Mouse (Mus musculus) embryo, embryonic 9.5 days (tissue): Measurements from ENCODE around the gene Alk.

Experiments
- DNase-seq: peaks from one replicate; pipeline ENCODE4 v3.0.0-alpha.2; 2017; ENCODE audit errors: extremely low spot score

Alk gene

GRCm38 (mm10) chr17:72144461-72144860 lies 460.0 kb downstream of the Alk start:
- no peak for DNase-seq

GRCm38 (mm10) chr17:72132140-72132911 lies 472.1 kb downstream of the Alk start:
- no peak for DNase-seq

DNA sequence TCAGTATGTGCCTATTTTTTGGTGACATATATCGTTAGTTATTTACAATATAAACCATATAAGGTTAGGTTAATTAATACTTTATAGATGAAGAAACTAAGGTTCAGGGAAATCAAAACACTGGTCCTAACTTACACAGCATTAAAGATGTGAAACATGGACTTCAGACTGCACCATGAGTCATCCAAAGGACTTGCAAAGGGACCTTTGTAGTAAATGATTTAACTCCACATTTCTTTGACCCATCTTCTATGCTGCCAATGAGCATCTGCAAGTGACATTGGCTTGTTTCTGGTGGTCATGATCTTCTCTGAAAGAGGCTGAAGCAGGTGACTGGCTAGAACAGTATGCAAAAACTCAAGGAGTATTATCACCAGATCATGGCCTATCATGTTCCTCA lies 482.8 kb downstream of the Alk start:
- no peak for DNase-seq

DNA sequence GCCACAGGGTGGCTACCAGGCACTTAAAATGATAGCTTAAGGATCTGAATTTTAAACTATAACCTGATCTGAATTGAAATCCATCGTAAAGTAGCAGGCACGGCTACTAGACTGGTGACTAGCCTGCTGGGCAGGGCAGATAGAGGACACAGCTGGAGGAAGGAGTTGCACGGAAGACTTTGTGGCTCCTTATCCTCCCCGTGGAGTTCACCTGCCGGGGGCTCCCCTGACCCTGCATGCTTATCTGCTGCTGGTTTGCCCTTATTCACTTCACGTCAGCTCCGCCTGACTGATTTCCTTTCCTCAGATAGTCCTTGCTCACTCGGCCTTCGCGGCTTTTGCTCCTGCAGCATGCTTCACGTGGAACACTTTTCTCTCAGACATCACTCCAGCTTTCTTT lies 484.1 kb downstream of the Alk start:
- DNase-seq, result no peak

GRCm38 (mm10) chr17:72118376-72118775 lies 486.1 kb downstream of the Alk start:
- no peak for DNase-seq

GRCm38 (mm10) chr17:72115271-72115944 lies 489.0 kb downstream of the Alk start:
- DNase-seq, result no peak

DNA sequence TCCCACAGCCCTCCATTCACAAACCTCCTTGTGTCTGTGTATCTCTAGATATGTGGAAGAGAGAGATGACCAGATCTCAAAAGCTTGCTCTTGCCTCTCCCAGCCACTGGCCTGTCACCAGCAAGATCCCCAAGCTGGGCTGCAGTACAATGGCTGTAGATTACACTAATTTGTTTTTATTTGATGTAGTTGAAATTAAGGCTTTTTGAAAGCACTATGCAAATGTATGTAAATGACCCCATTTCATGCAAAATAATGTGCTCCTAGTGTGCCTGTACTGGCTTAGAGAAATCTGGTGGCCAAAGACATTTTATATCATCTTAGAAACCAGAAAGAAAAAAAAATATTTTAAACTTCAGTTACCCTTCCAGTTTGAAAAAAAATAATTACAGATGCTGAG lies 492.4 kb downstream of the Alk start:
- DNase-seq, result no peak

DNA sequence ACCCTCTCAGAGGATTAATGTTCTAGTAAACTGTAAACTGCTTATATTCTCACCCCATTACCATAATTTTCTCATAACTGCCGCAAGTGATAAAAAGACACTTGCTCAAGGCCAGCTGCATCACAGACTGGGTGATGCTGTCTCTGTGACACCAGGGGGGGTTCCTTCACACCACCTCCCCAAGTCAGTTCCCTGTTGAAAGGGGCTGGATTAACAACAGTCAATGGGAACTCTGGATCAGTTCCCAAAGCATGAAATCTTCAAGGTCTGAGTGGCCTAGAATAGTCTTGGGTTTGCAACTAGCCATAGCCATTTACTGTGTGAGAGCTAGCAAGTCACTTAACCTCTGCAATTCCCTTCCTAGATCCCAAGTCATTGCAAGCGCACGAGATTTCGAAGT lies 492.9 kb downstream of the Alk start:
- DNase-seq, result no peak

DNA sequence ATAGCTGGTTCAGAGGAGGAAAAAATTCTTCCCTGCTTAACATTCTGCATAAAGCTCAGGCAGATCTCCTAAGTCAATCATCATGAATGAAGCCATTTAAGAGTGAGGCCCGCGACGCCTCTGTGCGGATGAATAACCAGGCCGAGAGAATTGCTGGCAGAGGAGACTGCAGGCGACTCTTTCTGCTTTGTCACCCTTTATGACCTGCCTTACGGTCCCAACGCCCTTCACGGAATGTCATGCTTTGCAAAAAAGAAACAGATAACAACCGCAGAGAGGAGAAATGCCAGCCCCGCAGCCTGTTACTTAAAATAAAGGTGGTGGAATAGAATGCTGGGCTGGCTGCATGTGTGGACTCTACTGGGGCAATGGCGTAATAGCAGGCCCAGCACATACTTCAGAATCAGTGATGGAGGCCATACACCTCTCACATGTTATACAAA lies 517.1 kb downstream of the Alk start:
- peak; percentile 4 for DNase-seq

DNA sequence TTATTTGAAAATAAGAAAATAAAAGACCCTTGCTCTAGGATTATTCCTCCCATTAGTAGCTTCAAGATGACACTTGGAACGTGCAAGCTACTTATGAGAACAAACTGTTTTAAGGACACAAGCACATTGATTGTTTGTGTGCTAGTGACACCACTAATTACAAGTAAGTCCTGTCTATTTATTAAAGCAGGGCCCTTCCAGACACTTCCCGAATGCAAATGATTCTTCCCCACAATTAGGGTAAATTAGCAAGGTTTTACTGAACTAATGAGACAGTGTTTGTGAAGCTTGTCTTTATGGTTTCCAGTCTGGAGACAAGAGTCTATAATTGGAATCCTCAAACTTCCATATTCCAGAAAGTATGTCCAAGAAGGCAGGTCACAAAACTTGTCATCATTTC lies 523.0 kb downstream of the Alk start:
- DNase-seq, result no peak

GRCm38 (mm10) chr17:72076306-72076921 lies 528.0 kb downstream of the Alk start:
- DNase-seq, result peak; percentile 12

DNA sequence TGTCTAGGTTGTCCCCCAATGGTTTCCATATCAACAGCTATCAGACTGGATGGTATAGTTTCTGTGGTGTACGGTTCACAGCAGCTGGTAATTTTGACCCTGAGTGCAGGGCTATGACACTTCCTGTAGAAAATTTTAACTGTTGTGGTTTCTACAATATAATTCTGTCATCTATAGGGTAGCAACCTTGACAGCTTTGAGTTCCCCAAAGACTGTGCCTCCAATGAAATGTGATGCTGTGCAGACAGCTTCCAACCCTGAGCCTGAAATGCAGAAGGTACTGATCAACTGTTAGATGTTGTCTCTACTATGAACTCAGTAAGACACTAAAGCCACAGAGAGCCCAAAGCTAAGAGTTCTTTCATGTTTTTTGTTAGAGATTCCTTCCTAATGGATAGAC lies 532.6 kb downstream of the Alk start:
- DNase-seq, result no peak

- no peak for DNase-seq
Measured at GRCm38 (mm10) chr17:72068176-72068575, 536.3 kb downstream of the Alk start.

DNA sequence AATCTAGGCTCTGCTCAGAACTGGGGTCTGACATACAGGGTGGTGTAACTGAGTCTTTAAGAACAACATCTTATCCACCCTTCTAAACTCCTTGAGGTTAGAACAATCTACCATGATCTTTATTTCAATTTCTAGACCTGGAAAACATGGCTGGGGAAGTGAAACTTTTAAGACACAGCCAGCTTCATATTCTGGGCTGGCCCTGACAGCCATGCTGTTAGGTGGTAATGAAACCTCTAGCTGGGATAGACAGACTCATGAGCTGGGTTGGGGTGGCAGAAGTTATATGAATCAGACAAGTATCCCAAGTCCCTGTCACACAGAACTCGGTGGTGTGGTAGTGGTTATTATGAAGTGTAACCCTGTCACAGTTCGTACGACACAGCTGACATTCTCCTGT lies 541.4 kb downstream of the Alk start:
- DNase-seq, result no peak

DNA sequence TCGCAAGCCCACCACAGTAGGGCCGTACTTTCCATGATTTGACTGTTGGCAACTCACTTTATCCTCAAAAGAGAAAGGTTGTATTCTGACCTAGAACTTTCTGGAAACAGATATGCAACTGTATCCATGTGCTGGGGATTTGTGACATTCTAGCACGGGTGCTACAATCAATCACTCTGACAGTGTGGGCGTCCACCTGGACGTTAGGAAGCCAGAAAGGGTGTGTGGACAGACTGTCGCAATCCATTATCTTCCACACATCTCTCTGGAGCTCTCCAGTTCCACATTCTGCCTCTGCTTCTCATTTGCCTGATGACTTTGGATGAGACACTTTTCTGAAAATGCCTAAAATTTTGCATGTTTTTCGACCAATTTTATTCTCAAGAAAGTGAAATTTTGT lies 545.1 kb downstream of the Alk start:
- DNase-seq, result no peak

DNA sequence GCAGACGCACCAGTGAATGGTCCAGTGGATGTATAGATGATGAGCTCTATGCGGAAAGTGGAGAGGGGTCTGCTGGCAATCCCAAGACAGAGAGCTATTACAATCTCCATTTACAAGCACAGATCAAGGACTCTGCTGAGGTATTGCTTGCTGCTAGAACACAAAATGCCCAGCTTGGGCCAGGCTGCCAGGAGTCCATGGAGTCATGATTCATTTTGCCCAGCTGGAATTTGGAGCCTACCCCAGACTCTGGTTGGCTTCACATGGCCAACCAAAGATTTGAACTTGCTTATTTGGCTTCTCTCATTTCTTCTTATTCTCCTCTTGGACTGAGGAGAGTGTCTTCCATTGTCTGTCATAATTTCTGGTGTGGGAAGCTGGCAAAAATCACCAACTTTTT lies 558.8 kb downstream of the Alk start:
- DNase-seq, result no peak

GRCm38 (mm10) chr17:72043667-72044390 lies 560.6 kb downstream of the Alk start:
- no peak for DNase-seq

GRCm38 (mm10) chr17:72043001-72043666 lies 561.3 kb downstream of the Alk start:
- no peak for DNase-seq

- DNase-seq, result no peak
Measured at GRCm38 (mm10) chr17:72039176-72039948, 565.1 kb downstream of the Alk start.

- DNase-seq, result no peak
Measured at GRCm38 (mm10) chr17:72038371-72038770, 566.1 kb downstream of the Alk start.

- DNase-seq, result no peak
Measured at GRCm38 (mm10) chr17:72030672-72031071, 573.8 kb downstream of the Alk start.
